Mouse (Mus musculus): ENCODE measurements around the gene Bckdha. TPM values are rescaled to one million over a fixed set of nuclear protein-coding genes. Genes with fewer than 3 reads are reported as not detected.

Gene Bckdha
- polyA plus RNA-seq, 1 experiment from 2014 or later, result 48.1 TPM

DNA sequence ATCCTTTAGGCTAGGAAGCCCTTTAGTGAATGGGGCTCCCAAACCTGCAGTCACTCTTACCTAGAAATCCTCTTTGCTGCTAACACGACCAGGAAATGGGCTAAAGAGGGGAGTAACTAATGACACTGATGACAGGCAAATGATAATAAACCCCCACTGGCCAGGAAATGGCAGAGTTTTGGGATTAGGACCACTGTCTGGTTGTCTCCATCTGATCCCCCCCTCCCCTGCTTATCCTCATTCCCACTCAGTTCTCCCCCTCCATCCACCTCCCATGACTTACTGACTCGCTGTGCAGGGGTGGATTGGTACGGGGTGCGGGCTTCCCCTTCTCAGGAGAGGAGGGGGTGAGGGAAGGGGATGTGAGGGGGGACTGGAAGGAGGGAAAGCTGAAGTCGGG, 31.3 kb upstream of the Bckdha start:
- peak overlapping the region; percentile 59 for H3K4me3 ChIP-seq
- H3K27ac ChIP-seq (ENCODE audit: poor library complexity, severe bottlenecking), result peak overlapping the region; percentile 45; the same call in 1 of the 2 replicates
- H3K9me3 ChIP-seq (replicated peaks), result no peaks in the 10 kb centered on the region
- peaks cover 22% of the 10 kb centered on the region for H3K36me3 ChIP-seq
- WGBS, result 29% methylated on average over 5 of the region's 5 CpGs
- no peak overlapping the region for H3K9ac ChIP-seq
- ATAC-seq (ENCODE audit: insufficient number of reproducible peaks, low FRiP score), result no peak
- no peaks in the 10 kb centered on the region; the same call in 1 of the 2 replicates for H3K27me3 ChIP-seq (replicated peaks)
- peaks cover 19% of the 10 kb centered on the region for H3K4me1 ChIP-seq (replicated peaks)
- H3K4me2 ChIP-seq, result peak overlapping the region; percentile 89

DNA sequence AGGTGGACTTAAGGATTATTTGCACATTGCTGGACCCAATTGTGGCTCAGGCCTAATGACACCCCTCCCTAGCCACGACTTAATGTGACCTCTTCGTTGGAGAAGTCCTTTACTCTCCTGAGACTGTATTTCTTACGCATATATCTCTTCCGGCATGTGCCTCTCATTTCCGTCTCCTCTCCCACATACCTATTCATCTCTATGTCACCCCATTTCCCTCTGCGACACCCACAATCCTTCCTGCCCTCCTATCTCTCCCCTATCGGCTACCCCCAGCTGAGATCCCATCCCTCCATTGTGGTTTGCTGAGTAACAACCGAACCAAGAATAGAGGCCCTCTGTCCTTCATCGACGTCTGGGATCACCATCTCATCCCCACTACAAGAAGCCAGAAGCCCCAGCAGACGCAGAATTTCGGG, 30.8 kb upstream of the Bckdha start:
- Histone ChIP-seq H3K9me3 (replicated peaks) (no peaks in the 10 kb centered on the region), H3K9ac (peak overlapping the region; percentile 71; the same call in 1 of the 2 replicates), H3K27me3 (replicated peaks) (no peaks in the 10 kb centered on the region; the same call in 1 of the 2 replicates), H3K4me1 (replicated peaks) (peaks cover 19% of the 10 kb centered on the region), H3K36me3 (peaks cover 20% of the 10 kb centered on the region), H3K27ac (ENCODE audit: poor library complexity, severe bottlenecking) (peak overlapping the region; percentile 45; the same call in 1 of the 2 replicates), H3K4me2 (peak overlapping the region; percentile 89), H3K4me3 (peak overlapping the region; percentile 59)
- ATAC-seq (ENCODE audit: insufficient number of reproducible peaks, low FRiP score), result no peak
- 5% methylated on average over 12 of the region's 12 CpGs for WGBS

DNA sequence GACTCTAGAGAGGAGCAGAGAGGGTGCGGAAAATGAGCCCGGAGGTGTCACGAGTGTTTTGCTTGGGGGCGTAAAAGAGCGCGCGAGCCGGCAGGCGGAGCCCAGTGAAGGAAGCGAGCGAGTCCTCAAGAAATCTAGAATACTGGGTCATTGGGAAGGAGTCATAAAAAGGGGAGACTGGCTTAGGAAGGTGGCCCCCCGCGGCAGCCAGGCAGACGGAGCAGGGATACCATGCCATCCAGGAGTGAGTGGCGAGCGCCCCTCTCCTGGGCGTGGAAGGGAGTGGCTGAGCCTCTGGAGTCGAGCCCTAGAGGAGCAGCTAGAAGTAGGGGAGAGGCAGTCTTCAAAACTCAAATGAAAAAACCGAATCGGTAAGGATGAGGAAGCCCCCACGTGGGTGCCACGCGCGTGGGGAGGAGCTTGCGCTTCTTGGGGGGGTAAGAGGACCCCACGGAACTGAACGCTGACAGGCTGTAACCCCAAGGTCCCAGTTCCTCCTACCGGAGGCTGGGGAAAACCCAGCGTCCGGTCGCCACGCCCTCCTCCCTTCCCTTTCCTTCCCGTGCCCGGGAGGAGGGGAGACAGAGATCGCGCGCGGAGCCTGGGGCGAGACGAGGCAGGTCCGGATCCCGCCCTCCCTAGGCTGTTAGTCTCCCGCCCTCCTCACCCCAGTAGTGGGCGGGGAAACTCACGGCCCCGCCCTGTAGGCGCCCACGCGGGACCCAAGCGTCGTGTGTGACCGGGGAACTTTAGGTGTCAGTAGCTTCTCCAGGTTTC, 30.2 kb upstream of the Bckdha start:
- Histone ChIP-seq H3K27me3 (replicated peaks) (no peaks in the 10 kb centered on the region; the same call in 1 of the 2 replicates), H3K4me1 (replicated peaks) (peaks cover 19% of the 10 kb centered on the region), H3K9me3 (replicated peaks) (no peaks in the 10 kb centered on the region), H3K9ac (peak overlapping the region; percentile 71), H3K4me2 (peak overlapping the region; percentile 89), H3K27ac (ENCODE audit: poor library complexity, severe bottlenecking) (peak overlapping the region; percentile 29), H3K4me3 (peak overlapping the region; percentile 59), H3K36me3 (peaks cover 16% of the 10 kb centered on the region)
- peak; percentile 81 for ATAC-seq (ENCODE audit: insufficient number of reproducible peaks, low FRiP score)
- WGBS, result under 1% methylated on average over 51 of the region's 52 CpGs

DNA sequence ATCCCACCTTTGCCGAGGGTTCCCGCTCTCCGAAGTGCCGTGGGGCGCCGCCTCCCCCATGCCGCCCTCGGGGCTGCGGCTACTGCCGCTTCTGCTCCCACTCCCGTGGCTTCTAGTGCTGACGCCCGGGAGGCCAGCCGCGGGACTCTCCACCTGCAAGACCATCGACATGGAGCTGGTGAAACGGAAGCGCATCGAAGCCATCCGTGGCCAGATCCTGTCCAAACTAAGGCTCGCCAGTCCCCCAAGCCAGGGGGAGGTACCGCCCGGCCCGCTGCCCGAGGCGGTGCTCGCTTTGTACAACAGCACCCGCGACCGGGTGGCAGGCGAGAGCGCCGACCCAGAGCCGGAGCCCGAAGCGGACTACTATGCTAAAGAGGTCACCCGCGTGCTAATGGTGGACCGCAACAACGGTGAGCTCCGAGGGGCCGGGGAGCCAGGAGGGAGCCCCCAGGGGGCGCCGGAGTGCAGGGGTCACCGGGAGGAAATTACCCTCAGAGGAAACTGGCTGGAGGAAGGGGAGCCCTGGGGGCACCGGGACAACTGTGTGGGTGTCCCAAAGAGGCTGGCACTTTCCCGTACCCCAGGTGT, 29.1 kb upstream of the Bckdha start:
- H3K27ac ChIP-seq (ENCODE audit: poor library complexity, severe bottlenecking), result peak overlapping the region; percentile 29
- H3K9ac ChIP-seq, result peak overlapping the region; percentile 71
- peak overlapping the region; percentile 59 for H3K4me3 ChIP-seq
- WGBS, result under 1% methylated on average over 47 of the region's 47 CpGs
- peak; percentile 4; the same call in 1 of the 2 replicates for ATAC-seq (ENCODE audit: insufficient number of reproducible peaks, low FRiP score)
- H3K27me3 ChIP-seq (replicated peaks), result no peaks in the 10 kb centered on the region; the same call in 1 of the 2 replicates
- peak overlapping the region; percentile 89 for H3K4me2 ChIP-seq
- H3K4me1 ChIP-seq (replicated peaks), result peaks cover 29% of the 10 kb centered on the region
- H3K9me3 ChIP-seq (replicated peaks), result no peaks in the 10 kb centered on the region
- H3K36me3 ChIP-seq, result peaks cover 15% of the 10 kb centered on the region

DNA sequence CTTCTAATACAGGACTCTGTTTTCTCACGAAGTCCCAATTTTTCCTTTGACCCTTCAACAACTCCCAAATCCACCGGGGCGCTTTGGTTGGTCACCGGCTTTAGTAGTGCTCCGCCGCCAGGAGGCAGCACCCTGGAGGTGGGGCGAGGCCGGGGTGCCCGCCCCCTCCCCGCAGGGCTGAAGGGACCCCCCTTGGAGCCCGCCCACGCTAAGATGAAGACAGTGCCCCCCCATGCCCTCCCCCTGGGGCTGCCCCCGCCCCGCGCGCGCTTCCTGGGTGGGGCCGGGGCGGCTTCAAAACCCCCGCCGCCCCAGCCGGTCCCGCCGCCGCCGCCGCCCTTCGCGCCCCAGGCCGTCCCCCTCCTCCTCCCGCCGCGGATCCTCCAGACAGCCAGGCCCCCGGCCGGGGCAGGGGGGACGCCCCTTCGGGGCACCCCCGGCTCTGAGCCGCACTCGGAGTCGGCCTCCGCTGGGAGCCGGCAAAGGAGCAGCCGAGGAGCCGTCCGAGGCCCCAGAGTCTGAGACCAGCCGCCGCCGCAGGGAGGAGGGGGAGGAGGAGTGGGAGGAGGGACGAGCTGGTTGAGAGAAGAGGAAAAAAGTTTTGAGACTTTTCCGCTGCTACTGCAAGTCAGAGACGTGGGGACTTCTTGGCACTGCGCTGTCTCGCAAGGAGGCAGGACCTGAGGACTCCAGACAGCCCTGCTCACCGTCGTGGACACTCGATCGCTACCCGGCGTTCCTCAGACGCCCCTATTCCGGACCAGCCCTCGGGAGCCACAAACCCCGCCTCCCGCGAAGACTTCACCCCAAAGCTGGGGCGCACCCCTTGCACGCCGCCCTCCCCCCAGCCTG, 28.1 kb upstream of the Bckdha start, which contains the start of gene Tgfb1:
Gene Tgfb1, plus strand, starts transcription at position 323 of the 852 bp plus-strand sequence.
- H3K4me2 ChIP-seq, result peak within 1 kb of the TSS; percentile 89
- H3K9ac ChIP-seq, result peak within 1 kb of the TSS; percentile 71
- H3K4me1 ChIP-seq (replicated peaks), result peaks cover 34% of the 10 kb centered on the region
- H3K4me3 ChIP-seq, result peak within 1 kb of the TSS; percentile 59
- peak within 1 kb of the TSS; percentile 75 for H3K27ac ChIP-seq (ENCODE audit: poor library complexity, severe bottlenecking)
- H3K36me3 ChIP-seq, result peaks cover 12% of the 10 kb centered on the region
- under 1% methylated on average over 46 of the region's 69 CpGs for WGBS
- H3K27me3 ChIP-seq (replicated peaks), result no peaks in the 10 kb centered on the region; the same call in 1 of the 2 replicates
- ATAC-seq (ENCODE audit: insufficient number of reproducible peaks, low FRiP score), result peak; percentile 49
- H3K9me3 ChIP-seq (replicated peaks), result no peaks in the 10 kb centered on the region

DNA sequence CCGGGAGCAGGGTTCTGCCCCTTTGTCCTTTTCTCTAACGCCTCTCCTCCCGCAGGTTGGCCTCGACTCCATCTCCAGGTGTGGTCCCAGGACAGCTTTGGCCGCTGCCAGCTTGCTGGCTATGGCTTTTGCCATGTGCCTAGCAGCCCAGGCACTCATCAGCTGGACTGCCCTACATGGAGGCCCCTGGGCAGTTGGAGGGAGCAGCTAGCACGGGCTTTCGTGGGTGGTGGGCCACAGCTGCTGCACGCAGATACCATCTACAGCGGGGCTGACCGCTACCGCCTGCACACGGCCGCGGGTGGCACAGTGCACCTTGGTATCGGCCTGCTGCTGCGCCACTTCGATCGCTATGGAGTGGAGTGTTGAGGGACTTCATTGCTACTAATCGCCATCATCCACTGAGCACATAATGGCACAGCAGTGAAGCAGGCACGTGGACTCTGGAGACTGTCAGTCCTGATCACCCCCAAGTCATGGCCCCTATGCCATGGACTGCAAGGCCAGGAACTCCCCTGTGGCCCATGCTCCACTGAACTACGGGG, 27.2 kb upstream of the Bckdha start:
- Histone ChIP-seq H3K27me3 (replicated peaks) (no peaks in the 10 kb centered on the region; the same call in 1 of the 2 replicates), H3K27ac (ENCODE audit: poor library complexity, severe bottlenecking) (no peak overlapping the region), H3K4me2 (peak overlapping the region; percentile 89), H3K4me1 (replicated peaks) (peaks cover 42% of the 10 kb centered on the region), H3K4me3 (peak overlapping the region; percentile 59), H3K36me3 (peaks cover 9% of the 10 kb centered on the region; the same call in 1 of the 2 replicates), H3K9me3 (replicated peaks) (no peaks in the 10 kb centered on the region), H3K9ac (peak overlapping the region; percentile 71; the same call in 1 of the 2 replicates)
- 66% methylated on average over 21 of the region's 21 CpGs for WGBS
- ATAC-seq (ENCODE audit: insufficient number of reproducible peaks, low FRiP score), result no peak

DNA sequence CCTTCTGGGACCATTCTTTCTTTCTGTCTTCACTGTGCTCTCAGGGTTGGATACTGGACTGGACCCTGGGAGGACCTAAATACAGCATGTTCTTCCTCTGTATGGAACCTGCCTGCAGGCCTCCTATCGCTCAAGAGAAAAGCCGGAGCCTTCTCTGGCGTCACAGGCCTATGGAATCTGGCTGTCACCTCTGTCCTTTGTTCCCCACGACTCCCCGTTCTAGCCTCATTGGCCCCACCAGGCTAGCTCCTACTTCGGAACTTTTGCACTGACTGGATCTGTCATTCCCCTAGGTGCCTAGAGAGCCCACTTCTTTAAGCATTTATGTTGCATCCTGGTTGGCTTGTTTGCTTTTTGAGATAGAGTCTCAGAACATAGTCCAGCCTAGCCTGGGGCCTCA, 25.9 kb upstream of the Bckdha start:
- Histone ChIP-seq H3K27me3 (replicated peaks) (no peaks in the 10 kb centered on the region; the same call in 1 of the 2 replicates), H3K4me2 (no peak overlapping the region), H3K9me3 (replicated peaks) (no peaks in the 10 kb centered on the region), H3K9ac (no peak overlapping the region), H3K27ac (ENCODE audit: poor library complexity, severe bottlenecking) (no peak overlapping the region), H3K4me3 (no peak overlapping the region), H3K36me3 (peaks cover 9% of the 10 kb centered on the region; the same call in 1 of the 2 replicates), H3K4me1 (replicated peaks) (peaks cover 38% of the 10 kb centered on the region)
- ATAC-seq (ENCODE audit: insufficient number of reproducible peaks, low FRiP score), result no peak
- 86% methylated on average over 6 of the region's 6 CpGs for WGBS

DNA sequence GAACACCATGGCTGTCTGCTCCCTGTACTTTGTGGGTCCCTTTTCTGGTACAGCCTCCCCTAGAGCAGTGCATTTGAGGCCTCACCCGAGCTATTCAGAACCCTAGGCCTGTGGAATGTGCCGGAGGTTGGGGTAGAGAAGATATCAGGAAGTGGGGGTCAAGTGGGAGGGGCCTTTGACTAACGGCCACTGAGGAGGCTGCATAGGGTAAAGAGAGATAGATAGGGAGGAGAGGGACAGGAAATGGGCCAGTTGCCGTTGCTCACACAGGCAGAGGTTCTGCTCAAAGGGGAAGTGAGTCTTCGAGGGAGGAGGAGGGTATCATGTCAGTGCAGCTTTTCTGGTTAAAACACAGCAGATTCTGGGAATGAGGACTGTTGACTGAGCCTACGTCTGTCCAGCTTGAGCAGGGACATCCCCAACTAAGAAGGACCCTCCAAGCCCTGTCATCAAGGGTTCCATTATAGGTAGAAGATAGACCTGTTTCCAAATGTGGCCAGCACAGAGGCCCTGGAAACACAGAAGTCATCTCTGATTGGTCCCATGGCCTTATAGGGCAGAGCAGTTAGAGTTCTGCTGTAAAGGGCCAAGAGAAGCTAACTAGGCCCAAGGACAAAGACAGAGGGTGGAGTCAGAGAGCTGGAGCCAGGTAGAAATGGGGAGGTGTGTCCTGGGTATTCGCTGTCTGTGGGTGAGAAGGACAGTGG, 24.8 kb upstream of the Bckdha start:
- no peak for ATAC-seq (ENCODE audit: insufficient number of reproducible peaks, low FRiP score)
- peaks cover 9% of the 10 kb centered on the region; the same call in 1 of the 2 replicates for H3K36me3 ChIP-seq
- H3K27me3 ChIP-seq (replicated peaks), result no peaks in the 10 kb centered on the region; the same call in 1 of the 2 replicates
- WGBS, result 41% methylated on average over 7 of the region's 7 CpGs
- H3K9ac ChIP-seq, result no peak overlapping the region
- H3K9me3 ChIP-seq (replicated peaks), result no peaks in the 10 kb centered on the region
- 0 out of 2 replicates have a peak overlapping the region, but pooled peaks have one; percentile 15 for H3K4me2 ChIP-seq
- 0 out of 2 replicates have a peak overlapping the region, but pooled peaks have one; percentile 5 for H3K27ac ChIP-seq (ENCODE audit: poor library complexity, severe bottlenecking)
- H3K4me3 ChIP-seq, result no peak overlapping the region
- H3K4me1 ChIP-seq (replicated peaks), result peaks cover 33% of the 10 kb centered on the region

DNA sequence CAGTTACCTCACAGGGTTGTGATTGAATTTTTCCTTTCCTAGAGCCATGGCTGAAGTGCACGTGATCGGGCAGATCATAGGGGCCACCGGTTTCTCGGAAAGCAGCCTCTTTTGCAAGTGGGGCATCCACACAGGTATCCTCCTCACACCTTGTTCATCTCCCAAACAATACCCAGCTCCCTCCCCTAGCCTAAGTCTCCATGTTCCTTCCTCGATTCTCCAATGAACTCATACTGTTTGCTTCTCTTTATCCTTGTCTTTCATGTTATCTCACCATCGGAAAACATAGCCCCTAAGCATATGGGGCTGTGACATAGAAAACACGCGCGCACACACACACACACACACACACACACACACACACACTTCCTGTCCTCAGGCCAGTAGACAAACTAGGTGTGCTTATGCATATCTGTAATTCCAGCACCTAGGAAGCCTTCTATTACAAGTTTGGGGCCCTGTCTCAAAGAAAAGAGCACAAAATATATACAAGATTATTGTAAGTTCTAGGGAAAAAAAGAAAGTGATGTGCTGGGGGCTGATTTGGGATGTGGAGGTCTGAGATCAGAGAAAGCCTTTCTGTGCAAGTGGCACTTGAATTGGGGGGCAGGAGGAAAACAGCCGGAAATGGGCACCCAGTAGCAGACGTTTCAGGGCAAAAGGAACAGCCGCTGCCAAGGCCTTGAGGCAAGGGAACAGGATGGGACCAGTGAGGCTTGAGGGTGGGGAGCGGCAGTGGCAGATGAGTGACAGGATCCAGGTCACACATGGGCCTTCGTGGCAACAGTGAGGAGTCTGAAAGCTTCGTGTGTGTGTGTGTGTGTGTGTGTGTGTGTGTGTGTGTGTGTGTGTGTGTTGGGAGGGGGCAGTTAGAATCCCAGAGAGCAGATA, 22.8 kb upstream of the Bckdha start:
- no peak for ATAC-seq (ENCODE audit: insufficient number of reproducible peaks, low FRiP score)
- Histone ChIP-seq H3K27me3 (replicated peaks) (peaks cover 6% of the 10 kb centered on the region; the same call in 1 of the 2 replicates), H3K9ac (no peak overlapping the region), H3K36me3 (peaks cover 9% of the 10 kb centered on the region; the same call in 1 of the 2 replicates), H3K9me3 (replicated peaks) (no peaks in the 10 kb centered on the region), H3K4me3 (peak overlapping the region; percentile 60), H3K4me1 (replicated peaks) (peaks cover 29% of the 10 kb centered on the region), H3K27ac (ENCODE audit: poor library complexity, severe bottlenecking) (peak overlapping the region; percentile 31; the same call in 1 of the 2 replicates), H3K4me2 (peak overlapping the region; percentile 66)
- 40% methylated on average over 15 of the region's 15 CpGs for WGBS
